In the genomic region with DNA sequence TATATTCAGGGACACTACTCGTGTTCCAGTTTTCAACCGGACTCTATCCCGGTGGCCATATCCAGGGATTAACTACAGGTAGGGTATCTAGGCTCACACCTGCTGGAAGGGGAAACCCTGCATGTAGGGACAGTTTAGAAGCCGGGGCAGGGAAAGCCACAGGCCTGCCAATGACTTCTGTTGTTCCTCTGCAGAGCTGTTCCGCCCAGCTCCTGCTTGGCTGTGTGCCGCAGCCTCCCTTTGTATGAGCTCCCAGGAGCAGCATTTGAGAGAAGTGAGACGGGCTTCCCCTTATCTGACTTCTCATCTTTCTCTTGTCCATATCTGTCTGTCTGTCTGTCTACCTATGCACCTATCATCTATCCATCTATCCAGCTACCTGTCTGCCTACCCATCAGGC, we compare ENCODE assay signal across 14 mouse cellular contexts. TPM values are rescaled to one million over a fixed set of nuclear protein-coding genes. Genes with fewer than 3 reads are reported as not detected.
DNase-seq lines count a peak whose midpoint lies in the region; TF ChIP-seq lines count a peak whose summit lies in the region.
"Had no signal": no experiment of that assay in that cellular context is flagged by ENCODE, and none has a peak within 500 bp of the region (broad histone marks: within the 10 kb centered on the region; RNA-seq: fewer than 3 reads in every experiment).

No protein-coding gene starts in this region.

- DNase-seq in gastrocnemius, adult 2 months = peak; percentile 69
- no peak for DNase-seq in gastrocnemius, postnatal 4 days (ENCODE audit: low spot score in 2 of 2)
- DNase-seq in layer of hippocampus, adult 9-11 months = peak; percentile 25
- no peak for DNase-seq in layer of hippocampus, adult 2 months (ENCODE audit: low spot score in 2 of 2)
- DNase-seq in cerebellum, postnatal 25 days = peak; percentile 27 to 63
- DNase-seq in lung, postnatal 25 days (ENCODE audit: low spot score) = peak; percentile 60
- DNase-seq in urinary bladder, postnatal 14 days (ENCODE audit: low spot score) = no peak
- DNase-seq: thymus, postnatal 36 days had no signal

- no peak overlapping the region for H3K4me3 ChIP-seq in gastrocnemius, adult 2 months
- no peak overlapping the region for H3K4me3 ChIP-seq in layer of hippocampus, adult 2 months
- H3K4me3 ChIP-seq: embryonic facial prominence, embryonic 10.5 days; hindbrain, embryonic 10.5 days; limb, embryonic 12.5 days; lung, embryonic 15.5 days; midbrain, embryonic 12.5 days; stomach, embryonic 15.5 days had no signal

- no peak overlapping the region for H3K27ac ChIP-seq in gastrocnemius, adult 2 months
- H3K27ac ChIP-seq in layer of hippocampus, adult 2 months = no peak overlapping the region
- H3K27ac ChIP-seq: embryonic facial prominence, embryonic 10.5 days; hindbrain, embryonic 10.5 days; midbrain, embryonic 12.5 days; stomach, embryonic 15.5 days had no signal

- TF ChIP-seq CTCF in gastrocnemius, adult 2 months (IDR thresholded peaks at IDR 0.05) = no peak
- no peak for TF ChIP-seq CTCF in layer of hippocampus, adult 2 months (conservative IDR thresholded peaks at IDR 0.05)

- intact Hi-C loops in gastrocnemius, adult 2 months (cut with DNase I) = no loop called here

RNA-seq across cellular contexts. Expression of gene Rfx8, which starts 8.5 kb away (rescaled TPM):
- total RNA-seq in gastrocnemius, adult 2 months (2021) = not detected
- under 1 TPM in 1 of 2 experiments, not detected in 1; 0.41 TPM for total RNA-seq in gastrocnemius, postnatal 4 days (2021)
- under 1 TPM; 0.22 to 0.51 TPM for total RNA-seq in layer of hippocampus, adult 2 months (2021)

Comparison
In these comparisons a context has a peak if more than half of its experiments do, and no peak if none do; other contexts are left out.
1. DNase-seq: peak in gastrocnemius, adult 2 months (single experiment), layer of hippocampus, adult 9-11 months (single experiment), cerebellum, postnatal 25 days (2 of 2) and lung, postnatal 25 days (single experiment); none in gastrocnemius, postnatal 4 days (0 of 2), layer of hippocampus, adult 2 months (0 of 2) and urinary bladder, postnatal 14 days (single experiment).